Mouse (Mus musculus) ovary, postnatal 14 days (tissue): Measurements from ENCODE around the gene Psmd11.

Experiments used
- DNase-seq: peaks from one replicate; pipeline ENCODE4 v3.0.0; 2022; ENCODE audit warnings: low spot score

Psmd11 gene

DNA sequence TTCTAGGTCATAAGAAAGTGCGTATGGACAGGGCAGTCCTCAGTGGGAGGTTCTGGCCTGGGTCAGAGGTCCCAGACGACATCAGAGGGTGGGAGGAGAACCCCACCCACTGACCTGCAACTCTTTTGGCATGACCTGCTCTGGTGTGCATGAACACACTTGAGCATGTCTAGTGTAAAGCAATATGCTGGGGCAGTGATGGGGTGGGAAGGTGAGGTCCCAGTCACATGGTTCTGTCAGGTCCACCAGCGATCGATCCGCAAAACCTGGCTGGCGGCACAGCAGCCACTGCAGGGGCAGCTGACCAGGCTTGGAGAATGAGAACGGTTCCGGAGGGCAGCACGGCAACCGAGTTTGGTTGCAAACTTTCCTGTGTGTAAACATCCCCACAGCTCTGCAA is 53.9 kb downstream of the Psmd11 start:
- no peak for DNase-seq

DNA sequence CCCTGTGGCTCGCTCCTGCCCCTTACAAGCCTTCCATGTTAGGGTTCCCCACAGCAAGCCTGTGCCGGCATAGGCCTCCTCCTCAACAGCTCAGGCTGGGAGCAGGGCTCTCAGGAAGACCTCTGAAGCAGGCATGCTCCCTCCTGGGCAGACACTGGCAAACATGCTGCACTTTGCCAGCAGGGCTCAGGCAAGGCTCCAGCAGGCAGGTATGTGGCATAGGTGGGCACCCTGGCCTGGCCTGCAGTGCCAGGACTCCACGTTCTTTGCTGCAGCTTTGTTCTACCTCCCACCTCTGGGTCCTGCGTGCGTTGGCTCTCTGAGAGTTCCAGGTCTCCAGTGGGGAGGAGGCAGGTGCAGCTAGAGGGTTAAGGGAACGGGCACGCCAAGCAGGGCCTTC is 54.5 kb downstream of the Psmd11 start:
- DNase-seq: no peak

DNA sequence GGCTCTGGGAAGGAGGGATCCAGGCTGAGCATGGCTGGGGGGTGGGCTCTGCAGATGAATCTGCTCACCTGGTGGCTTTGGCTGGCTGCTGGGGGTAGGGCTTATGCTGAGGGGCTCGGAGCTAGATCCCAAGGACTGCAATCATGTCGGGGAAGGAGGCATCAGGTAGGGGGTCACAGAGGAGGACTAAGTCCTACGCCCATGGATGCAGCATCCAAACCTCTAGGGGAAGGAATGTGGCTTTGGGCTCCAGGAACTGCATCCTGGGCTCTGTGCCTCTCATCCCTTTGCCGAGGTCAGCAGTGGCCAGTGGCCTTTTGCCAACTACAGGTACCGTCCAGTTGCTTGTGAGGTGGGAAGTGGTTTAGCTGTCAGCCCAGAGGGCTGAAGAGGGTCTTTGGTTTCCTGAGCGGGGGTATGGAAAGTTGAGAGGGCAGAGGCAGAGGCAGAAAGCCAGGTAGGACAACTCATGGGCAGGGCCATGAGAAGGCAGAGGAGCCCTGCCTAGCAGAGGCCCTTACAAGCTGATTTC is 55.2 kb downstream of the Psmd11 start:
- DNase-seq: no peak

DNA sequence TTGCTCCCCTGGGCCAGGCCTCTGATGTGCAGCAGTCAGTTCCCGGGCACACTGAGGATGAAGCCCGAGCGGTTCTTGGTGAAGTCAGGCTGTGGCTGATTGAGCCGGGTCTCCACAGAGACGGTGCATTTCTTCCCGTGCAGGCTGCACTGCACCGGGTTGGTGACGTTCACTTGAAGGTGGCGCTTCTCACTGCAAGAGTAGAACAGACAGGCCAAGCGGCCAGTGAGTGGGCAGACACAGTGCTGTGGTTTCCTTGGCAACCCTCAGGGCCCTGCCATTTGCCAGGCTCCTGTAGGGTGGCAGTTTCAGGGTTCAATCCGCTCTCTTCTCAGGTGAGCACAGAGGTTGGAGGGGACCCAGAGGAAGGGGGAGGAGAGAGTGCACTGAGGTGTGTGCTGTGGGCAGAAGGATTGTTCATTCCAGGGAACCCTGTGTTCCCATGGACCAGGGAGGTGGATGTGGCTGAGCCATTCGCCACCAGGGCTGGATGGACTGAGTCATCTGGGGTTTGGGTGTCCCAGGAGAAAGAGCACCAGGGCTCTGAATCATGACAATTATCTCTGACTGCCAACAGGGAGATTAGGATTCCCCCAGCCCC is 55.9 kb downstream of the Psmd11 start:
- DNase-seq: no peak

DNA sequence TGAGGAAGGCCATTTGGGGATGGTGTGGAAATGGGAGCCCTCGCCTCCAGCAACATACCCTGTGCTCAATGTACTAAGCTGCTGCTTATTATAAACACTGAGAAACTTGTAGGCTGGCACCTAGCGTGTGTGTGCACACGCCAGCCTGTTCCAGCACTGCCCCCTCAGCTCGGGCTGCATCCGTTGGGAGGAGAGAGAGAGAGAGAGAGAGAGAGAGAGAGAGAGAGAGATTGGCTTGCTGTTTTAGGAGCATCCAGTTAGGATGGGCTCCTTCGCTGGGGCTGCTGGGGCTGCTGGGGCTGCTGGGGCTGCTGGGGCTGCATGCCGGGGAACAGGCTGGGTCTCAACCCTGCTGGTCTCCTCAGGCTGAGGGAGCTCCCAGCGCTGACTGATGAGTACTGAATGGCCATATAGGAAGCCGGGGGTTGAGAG is 56.7 kb downstream of the Psmd11 start:
- DNase-seq: no peak

DNA sequence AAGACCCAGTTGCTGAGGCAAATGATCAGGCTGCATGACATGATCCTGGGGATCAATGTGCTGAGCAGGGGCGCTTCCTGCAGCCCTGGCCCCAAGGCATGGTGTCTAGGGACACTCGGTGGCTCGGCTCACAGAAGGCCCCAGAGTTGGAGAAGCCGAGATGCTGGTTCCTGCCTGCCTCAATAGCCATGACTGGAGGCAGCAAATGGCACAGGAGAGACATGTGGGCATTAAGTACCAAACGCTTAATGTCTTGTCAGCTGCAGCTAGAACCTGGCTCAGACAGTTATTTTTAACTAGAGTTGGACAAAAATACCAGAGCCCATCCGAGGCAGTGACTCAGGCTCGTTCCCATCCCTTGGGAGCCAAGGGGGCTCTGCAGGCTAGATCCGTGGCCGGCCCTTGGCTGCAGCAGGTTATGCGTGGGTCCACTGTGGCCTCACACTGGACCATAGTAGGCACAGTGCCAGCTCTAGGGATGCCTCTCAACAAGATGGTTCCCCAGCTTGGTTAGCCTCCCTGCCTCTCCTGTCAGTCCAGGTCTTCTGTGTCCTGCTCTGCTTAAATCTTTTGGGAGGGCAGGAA is 57.3 kb downstream of the Psmd11 start:
- no peak for DNase-seq

DNA sequence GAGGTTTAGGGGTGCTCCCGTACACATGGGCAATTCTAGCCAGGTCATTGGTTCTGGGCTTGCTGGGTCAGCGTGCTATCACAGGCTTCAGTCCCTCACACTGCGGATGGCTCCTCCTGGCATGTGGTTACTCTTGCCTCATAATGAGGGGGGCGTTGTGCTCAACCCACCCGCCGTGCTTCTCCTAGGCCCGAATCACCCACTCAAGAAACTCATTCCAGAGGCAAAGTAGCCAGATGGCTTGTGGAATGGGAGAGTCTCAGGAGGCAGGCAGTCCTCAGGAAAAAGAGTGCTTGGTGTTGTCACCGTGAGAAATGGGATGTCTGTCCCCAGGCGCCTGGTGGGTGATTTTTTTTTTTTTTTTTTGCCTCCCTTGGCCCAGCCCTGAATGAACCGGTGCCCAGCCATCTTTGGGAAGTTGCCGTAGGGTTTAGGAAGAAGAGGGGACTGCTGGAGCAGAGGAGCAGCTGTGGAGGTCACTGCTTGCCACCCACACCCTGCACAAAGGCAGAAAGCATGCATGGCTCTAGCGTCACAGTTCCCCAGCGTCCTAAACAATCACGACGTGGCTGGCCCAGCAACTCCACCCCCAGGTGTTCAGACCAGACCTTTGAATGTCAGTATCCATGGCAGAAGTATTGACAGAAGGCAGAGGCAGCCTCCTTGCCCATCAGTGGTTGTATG is 59.6 kb downstream of the Psmd11 start:
- DNase-seq: no peak

DNA sequence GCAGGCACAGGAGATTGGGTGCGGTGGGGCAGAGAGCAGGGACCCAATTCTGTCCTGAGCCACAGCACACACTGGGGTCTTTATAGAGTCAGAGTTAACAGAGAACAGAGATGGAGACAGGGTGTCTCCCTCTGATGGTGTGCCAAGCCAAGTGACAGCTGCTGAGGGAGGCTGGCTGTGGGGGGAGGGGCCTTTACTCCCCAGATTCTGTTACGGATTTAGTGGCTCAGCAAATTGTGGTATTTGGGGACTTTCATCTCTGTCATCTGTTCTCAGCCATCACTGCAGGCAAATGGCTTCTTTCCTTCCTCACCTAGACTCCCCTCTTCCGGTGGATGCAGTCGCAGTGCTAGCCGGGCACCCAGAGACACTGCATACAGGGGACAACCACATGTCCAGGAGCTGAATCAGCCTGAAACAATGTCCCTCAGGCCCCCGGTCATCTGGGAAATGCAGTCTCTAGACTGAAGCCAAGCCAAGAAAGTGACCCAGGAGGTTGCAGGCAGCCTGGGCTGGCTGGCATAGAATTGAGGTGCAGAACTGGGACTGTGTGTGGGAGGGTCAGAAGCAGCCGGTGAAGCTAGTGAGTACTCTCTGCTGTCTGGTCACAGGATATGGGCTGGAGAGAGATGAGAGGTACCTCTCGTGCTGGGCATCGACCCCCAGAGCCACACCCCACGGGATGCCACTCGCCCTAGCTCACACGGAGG is 60.9 kb downstream of the Psmd11 start:
- no peak for DNase-seq

DNA sequence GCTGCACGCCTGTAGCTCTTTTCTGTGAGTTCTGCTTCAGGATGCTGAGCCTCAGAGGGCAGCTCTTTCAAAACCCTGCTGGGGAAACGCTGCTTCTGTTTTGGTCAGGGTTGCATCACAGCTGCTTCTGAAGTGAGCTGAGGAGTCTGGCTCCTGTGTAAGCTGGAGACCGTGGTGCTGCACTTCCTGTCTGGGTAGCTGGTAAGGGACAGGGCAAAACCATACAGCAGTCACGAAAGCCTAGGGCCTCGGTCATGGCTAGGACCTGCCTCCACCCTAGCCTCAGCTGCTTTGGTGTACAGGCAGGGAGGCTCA is 61.4 kb downstream of the Psmd11 start:
- DNase-seq: no peak

DNA sequence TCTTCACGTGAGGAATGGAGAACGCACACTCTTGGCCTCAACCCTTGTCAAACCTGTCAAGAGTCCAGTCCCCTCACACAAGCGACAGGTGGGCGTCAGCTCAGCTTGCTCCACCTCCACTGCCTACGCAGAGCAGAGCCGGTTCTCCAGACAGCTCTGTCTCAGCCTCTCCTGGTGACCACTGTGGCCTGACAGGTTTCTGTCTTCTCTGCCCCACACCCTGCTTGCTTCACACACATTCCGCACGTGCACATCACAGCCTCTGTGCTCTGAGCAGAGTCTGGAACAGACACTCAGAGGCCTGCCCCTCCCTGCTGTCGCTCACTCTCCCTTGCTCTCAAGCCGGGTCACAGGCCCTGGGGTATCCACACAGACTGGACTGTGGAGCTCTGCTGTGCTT is 62.4 kb downstream of the Psmd11 start:
- no peak for DNase-seq

DNA sequence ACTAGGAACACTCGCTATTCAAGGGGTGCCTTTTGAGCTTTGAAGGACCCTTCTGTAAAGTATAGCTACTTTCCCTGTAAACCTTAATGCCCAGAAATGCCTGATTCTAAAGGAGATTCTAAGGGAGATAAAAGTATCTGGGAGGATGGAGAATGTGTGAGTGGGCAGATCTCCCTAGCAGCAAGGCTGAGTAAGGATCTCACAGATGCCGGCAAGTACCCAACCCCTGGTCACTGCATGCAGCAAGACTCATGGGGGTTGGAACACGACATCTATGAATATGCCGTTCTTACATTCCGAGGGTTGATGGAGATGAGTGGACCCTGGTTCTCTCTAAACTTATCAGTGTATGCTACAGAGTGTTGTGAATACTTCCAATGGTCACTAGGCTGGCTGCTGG is 64.8 kb downstream of the Psmd11 start:
- no peak for DNase-seq

DNA sequence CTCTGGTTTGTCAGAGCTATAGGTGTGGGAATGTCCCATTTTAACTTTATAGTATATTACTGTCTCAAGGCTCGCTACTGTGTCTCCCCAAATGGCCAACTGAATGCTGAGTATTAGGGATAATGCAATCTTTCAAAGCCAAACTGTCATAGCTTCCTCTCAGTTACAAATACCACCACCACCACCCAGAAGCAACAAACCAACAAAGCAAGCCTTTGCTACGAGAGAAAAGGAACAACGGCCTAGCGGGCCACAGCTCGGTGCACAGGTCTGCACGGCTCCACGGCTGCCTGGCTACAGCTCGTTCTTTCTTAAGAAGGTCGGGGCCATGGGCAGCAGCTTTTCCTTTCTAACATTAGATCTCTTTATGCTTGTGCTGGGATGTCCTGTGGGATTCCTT is 66.4 kb downstream of the Psmd11 start:
- DNase-seq: no peak

DNA sequence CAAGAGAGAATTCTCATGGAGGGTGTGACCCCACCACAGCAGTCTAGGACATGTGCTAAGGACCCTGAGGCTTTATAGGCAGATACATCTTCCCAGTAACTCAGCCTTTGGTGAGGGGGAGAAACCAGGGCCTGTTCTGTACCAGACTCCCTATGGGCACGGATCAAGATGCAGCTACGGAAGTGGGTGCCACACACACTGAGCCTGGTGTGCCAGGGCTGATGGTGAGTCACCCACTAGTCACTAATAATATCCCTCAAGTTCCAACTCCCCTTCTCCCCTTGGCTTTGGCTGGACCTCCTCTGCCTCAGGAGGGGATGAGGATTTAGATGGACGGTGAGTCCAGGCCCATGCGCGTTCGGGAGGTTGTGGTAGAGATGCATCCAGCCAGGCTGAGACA is 67.6 kb downstream of the Psmd11 start:
- DNase-seq: no peak

DNA sequence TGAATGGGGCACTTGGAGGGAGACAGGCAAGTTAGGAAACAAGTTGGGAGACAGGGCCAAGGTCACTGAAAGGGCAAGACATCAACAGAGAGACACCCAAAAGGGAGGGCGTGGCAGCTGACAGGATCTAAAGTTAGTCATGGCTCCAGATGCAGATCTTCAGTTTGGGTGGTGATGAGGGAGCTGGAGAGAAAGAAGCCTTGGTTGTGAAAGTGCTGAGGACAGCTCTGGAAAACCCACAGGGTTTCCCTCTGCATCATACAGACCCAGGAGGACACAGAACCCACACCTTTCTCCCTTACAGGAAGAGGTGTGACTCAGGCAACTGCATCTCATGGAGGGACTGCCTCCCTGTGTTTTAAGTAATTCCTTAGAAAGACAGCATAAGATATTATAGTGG is 68.2 kb downstream of the Psmd11 start:
- no peak for DNase-seq

DNA sequence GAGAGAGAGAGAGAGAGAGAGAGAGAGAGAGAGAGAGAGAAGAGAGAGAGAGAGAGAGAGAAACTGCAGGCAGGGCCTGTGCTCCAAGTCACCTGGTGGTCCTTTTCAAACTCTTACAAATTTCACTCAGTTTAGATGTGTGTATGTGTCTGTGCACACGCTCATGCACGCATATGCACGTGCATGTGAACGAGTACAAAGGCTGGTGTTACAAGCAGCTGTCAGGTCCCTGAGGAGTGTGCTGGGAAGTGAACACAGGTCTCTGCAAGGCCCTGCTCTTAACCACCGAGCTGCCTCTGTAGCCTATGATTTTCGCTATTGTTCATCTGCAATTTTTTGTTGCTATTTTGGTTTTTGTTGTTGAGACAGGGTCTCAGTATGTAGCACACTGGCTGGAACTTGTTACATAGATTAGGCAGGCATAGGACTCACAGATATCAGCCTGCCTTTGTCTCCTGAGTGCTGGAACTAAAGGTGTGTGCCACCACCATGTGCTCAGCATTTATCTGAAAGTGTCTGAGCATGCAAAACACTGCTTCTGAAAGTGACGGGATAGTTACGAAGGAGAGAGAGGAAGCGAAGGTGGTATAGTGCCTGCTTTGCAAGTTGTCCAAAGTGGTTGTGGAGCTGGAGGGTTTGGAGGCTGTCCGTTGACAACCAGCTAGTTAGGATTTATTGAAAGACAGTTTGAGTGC is 69.0 kb downstream of the Psmd11 start:
- no peak for DNase-seq

DNA sequence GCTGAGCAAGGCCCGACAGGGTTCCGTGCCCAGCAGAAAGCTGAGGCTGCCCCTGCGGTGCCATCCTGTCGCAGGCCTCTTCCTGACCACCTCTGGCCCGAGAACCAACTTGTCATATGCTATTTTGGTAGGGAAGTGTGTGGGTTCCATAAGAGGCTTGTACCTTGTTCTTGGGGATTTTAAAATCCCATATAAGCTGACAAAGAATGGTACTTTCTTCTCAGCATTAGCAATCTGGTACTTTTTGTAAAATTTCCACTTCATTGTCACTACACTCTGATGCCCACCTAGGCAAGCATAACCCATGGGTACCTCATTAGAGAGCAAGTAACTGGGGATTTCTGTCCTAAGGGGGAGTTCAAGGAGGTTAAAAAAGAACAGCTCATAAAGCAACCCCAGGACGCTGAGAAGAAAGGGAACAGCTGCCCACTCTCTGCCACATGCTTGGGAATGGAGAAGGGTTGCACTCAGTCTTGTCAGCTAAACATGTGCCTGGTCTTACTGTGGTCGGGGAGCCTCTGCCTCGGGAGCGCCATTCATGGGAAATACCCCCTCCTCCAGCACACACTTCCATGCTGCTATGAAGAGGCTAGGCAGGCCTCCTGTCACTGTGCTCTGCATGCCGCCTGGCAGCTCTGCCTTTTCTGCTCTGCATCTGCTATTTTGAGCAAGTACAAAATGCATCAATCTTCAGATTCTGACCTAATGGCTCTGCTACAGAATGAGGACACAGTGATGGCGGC is 70.1 kb downstream of the Psmd11 start:
- DNase-seq: no peak

DNA sequence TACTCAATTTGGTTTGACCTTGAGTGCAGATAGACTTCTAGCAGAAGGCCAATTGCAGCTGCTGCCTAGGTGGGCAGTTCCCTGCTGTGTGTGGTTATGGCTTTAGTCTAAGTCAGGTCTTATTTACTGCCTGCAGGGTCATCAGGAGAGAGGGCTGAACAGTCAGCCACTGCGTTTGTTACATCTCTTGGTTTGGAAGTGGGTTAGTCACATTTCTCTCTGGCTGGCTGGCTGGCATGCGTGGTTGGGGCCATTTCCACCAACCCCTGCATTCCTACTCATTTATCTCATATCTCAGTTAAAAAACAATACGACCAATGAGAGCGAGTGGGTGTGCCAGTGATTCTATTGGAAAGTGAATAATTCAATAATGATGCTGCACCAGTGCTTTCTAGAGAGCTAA is 71.1 kb downstream of the Psmd11 start:
- no peak for DNase-seq

DNA sequence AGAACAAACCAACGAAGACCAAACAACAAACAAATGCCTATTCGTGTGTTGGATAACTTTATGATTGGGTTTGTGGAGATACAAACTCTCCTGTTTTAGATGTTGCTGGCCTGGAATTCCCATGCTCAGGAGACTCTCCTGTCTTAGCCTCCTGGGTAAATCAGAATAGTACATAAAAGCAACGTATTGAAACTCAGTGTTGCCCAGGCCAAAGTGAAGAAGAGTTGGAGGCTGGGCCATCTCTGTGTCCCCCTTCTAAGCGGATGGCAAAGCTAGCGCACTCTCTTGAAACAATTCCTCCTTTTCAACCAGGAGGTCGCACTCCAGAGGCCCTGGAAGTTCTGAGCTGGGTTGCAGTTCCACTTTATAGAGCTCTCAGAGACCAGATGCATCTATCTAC is 74.9 kb downstream of the Psmd11 start:
- no peak for DNase-seq

DNA sequence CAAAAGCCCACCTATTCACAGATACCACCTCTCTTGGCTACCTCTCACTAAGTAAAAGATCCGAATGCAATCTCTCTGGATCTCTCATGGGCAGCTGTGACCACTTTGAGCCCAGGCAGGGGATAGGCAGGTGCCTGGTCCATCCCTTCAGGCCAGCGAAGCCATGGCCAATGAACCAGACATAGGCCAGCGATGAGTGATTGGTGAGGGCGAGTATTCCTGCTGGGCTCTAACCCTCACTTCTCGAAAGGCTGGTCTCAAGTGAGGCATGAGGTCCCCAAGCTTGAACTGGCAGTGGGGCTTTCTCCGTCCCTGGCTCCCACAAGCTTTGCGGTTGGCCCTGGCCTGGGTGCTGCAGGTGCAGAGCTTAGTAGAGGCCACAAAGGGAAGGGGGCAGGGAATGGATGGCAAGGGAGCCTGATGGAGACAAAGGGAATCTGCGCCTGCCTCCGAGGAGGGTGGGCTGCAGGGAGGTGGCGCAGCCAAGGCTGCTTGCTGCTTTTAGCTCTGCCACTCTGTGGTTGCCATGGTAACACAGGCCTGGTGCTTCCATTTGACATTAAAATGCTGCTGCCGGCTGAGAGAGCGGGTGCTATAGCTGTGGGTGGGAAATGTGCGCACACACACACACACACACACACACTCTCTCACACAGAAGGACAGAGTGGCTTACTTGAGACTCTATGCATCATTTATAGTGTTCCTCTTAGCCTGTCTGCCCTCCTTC is 75.5 kb downstream of the Psmd11 start:
- DNase-seq: no peak

DNA sequence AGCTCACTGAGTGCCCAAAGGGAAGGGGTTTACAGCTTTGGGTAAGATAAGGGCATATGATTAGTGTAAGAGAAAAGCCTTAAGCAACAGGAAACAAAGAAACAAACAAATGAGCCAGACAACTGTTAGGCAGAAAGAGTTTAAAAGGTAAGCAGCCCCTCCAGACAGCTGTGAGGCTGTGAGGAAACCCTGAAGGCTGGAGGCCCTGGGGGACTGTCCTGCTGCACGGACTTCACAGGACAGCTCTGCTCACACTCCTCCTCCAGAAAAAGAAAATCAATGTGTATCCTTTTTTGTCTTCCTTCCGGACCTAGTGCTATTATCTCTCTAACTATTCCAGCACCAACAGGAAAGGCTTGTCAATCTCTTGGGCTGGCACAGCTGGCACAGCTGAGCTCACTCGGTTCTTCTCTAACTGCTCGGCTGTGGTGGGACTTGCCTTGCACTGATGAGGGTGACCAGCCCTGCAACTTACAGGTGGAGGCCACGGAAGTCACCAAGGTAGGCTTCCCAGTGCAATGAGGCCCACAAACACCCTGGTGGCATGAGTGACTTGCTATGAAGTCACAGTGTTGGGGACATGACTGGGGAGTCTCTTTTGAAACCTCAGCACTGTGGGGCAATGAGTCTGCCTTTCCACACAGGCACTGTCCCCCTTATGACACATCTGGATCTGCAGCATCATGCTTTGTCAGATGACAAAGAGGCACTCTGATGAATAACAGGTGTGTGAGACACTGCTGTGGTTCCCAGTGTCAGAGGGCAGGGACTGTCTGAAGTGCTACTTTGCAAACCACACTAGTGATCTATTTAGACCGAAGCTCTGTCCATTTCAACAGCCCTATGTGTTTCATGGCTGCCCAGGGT is 76.3 kb downstream of the Psmd11 start:
- no peak for DNase-seq
